Mouse (Mus musculus): ENCODE measurements around the gene Nppb.

GRCm38 (mm10) chr4:147965712-147966111 lies 19.9 kb upstream of the Nppb start:
- TF ChIP-seq CTCF (conservative IDR thresholded peaks at IDR 0.05 in 1 of 2, IDR thresholded peaks at IDR 0.05 in 1 of 2; ENCODE audit: low read depth in 2 of 2, low read length in 2 of 2): no peak
- TF ChIP-seq MAFK (IDR thresholded peaks at IDR 0.05; ENCODE audit: insufficient replicate concordance, low read length): no peak
- TF ChIP-seq CHD2 (IDR thresholded peaks at IDR 0.05; ENCODE audit: low read length): no peak
- no peak for TF ChIP-seq UBTF (IDR thresholded peaks at IDR 0.05; ENCODE audit: low read depth, low read length)
- no peak for TF ChIP-seq BHLHE40 (IDR thresholded peaks at IDR 0.05; ENCODE audit: low read depth, low read length)
- no peak for TF ChIP-seq JUND (conservative IDR thresholded peaks at IDR 0.05; ENCODE audit: low read depth, low read length)
- TF ChIP-seq CHD1 (IDR thresholded peaks at IDR 0.05; ENCODE audit: low read depth, low read length): no peak
- no peak for TF ChIP-seq SIN3A (IDR thresholded peaks at IDR 0.05; ENCODE audit: low read length)
- no peak for TF ChIP-seq POLR2AphosphoS2 (IDR thresholded peaks at IDR 0.05; ENCODE audit: low read depth, low read length)
- no peak for TF ChIP-seq TCF12 (IDR thresholded peaks at IDR 0.05; ENCODE audit: low read depth, low read length)
- no peak for TF ChIP-seq USF1 (IDR thresholded peaks at IDR 0.05; ENCODE audit: low read depth, low read length)
- TF ChIP-seq EP300 (IDR thresholded peaks at IDR 0.05; ENCODE audit: low read length): no peak
